Mouse (Mus musculus): ENCODE measurements around the gene Gimap1. TPM values are rescaled to one million over a fixed set of nuclear protein-coding genes. Genes with fewer than 3 reads are reported as not detected.

The Gimap1 gene
- polyA plus RNA-seq, 1 experiment from 2014 or later: 7.8 TPM

GRCm38 (mm10) chr6:48741273-48741672 lies 2.4 kb downstream of the Gimap1 start:
- no peak for TF ChIP-seq CTCF (IDR thresholded peaks at IDR 0.05; ENCODE audit: low read depth)
- TF ChIP-seq EP300 (optimal IDR thresholded peaks at IDR 0.05): no peak
- Histone ChIP-seq H3K4me3 (ENCODE audit: low read depth, low read length) (no peak overlapping the region), H3K27me3 (ENCODE audit: control insufficient read depth, insufficient read depth, low read length) (no peaks in the 10 kb centered on the region), H3K36me3 (ENCODE audit: control insufficient read depth, insufficient read depth, low read length) (no peaks in the 10 kb centered on the region), H3K4me1 (replicated peaks; ENCODE audit: control insufficient read depth, insufficient read depth) (peaks cover 2% of the 10 kb centered on the region; the same call in 1 of the 2 replicates), H3K27ac (replicated peaks) (0 out of 2 replicates have a peak overlapping the region, but pooled peaks have one; percentile 13), H3K4me2 (replicated peaks; ENCODE audit: low read depth) (no peak overlapping the region), H3K9me3 (ENCODE audit: control insufficient read depth, low read length) (no peaks in the 10 kb centered on the region), H3K9ac (ENCODE audit: low read length) (no peak overlapping the region)
- DNase-seq (ENCODE audit: low spot score) (no peak), ATAC-seq (ENCODE audit: low FRiP score, low TSS enrichment) (no peak)
- 21% methylated on average over 3 of the region's 3 CpGs for WGBS

GRCm38 (mm10) chr6:48741711-48742206 lies 2.9 kb downstream of the Gimap1 start:
- Histone ChIP-seq H3K4me1 (replicated peaks; ENCODE audit: control insufficient read depth, insufficient read depth) (peaks cover 2% of the 10 kb centered on the region; the same call in 1 of the 2 replicates), H3K4me3 (ENCODE audit: low read depth, low read length) (no peak overlapping the region), H3K9ac (ENCODE audit: low read length) (no peak overlapping the region), H3K9me3 (ENCODE audit: control insufficient read depth, low read length) (no peaks in the 10 kb centered on the region), H3K27me3 (ENCODE audit: control insufficient read depth, insufficient read depth, low read length) (no peaks in the 10 kb centered on the region), H3K36me3 (ENCODE audit: control insufficient read depth, insufficient read depth, low read length) (no peaks in the 10 kb centered on the region), H3K4me2 (replicated peaks; ENCODE audit: low read depth) (no peak overlapping the region), H3K27ac (replicated peaks) (no peak overlapping the region)
- ATAC-seq (ENCODE audit: low FRiP score, low TSS enrichment) (no peak), DNase-seq (ENCODE audit: low spot score) (no peak)
- TF ChIP-seq CTCF (IDR thresholded peaks at IDR 0.05; ENCODE audit: low read depth) (no peak), EP300 (optimal IDR thresholded peaks at IDR 0.05) (no peak)
- WGBS: 10% methylated on average over 9 of the region's 9 CpGs

GRCm38 (mm10) chr6:48742422-48743351 lies 3.8 kb downstream of the Gimap1 start:
- Histone ChIP-seq H3K36me3 (ENCODE audit: control insufficient read depth, insufficient read depth, low read length) (no peaks in the 10 kb centered on the region), H3K9me3 (ENCODE audit: control insufficient read depth, low read length) (no peaks in the 10 kb centered on the region), H3K27me3 (ENCODE audit: control insufficient read depth, insufficient read depth, low read length) (no peaks in the 10 kb centered on the region), H3K4me2 (replicated peaks; ENCODE audit: low read depth) (peak overlapping the region; percentile 76), H3K27ac (replicated peaks) (no peak overlapping the region), H3K9ac (ENCODE audit: low read length) (peak overlapping the region; percentile 55), H3K4me1 (replicated peaks; ENCODE audit: control insufficient read depth, insufficient read depth) (peaks cover 2% of the 10 kb centered on the region; the same call in 1 of the 2 replicates), H3K4me3 (ENCODE audit: low read depth, low read length) (peak overlapping the region; percentile 43)
- peak; percentile 81 for ATAC-seq (ENCODE audit: low FRiP score, low TSS enrichment)
- 7% methylated on average over 52 of the region's 52 CpGs for WGBS
- no peak for TF ChIP-seq EP300 (optimal IDR thresholded peaks at IDR 0.05)
- peak; percentile 4; the same call in 1 of the 2 replicates for TF ChIP-seq CTCF (IDR thresholded peaks at IDR 0.05; ENCODE audit: low read depth)
- DNase-seq (ENCODE audit: low spot score): peak; percentile 73

GRCm38 (mm10) chr6:48745490-48745889 lies 6.6 kb downstream of the Gimap1 start:
- H3K4me3 ChIP-seq (ENCODE audit: low read depth, low read length): no peak overlapping the region
- no peak overlapping the region for H3K9ac ChIP-seq (ENCODE audit: low read length)
- no peak for TF ChIP-seq CTCF (IDR thresholded peaks at IDR 0.05; ENCODE audit: low read depth)
- no peak for TF ChIP-seq EP300 (optimal IDR thresholded peaks at IDR 0.05)
- H3K27ac ChIP-seq (replicated peaks): peak overlapping the region; percentile 63; the same call in 1 of the 2 replicates
- no peak for ATAC-seq (ENCODE audit: low FRiP score, low TSS enrichment)
- DNase-seq (ENCODE audit: low spot score): no peak
- H3K4me1 ChIP-seq (replicated peaks; ENCODE audit: control insufficient read depth, insufficient read depth): peaks cover 2% of the 10 kb centered on the region; the same call in 1 of the 2 replicates
- H3K27me3 ChIP-seq (ENCODE audit: control insufficient read depth, insufficient read depth, low read length): no peaks in the 10 kb centered on the region
- no peaks in the 10 kb centered on the region for H3K9me3 ChIP-seq (ENCODE audit: control insufficient read depth, low read length)
- no peaks in the 10 kb centered on the region for H3K36me3 ChIP-seq (ENCODE audit: control insufficient read depth, insufficient read depth, low read length)
- no peak overlapping the region for H3K4me2 ChIP-seq (replicated peaks; ENCODE audit: low read depth)
- 48% methylated on average over 2 of the region's 2 CpGs for whole genome bisulfite sequencing

- 54% methylated on average over 16 of the region's 16 CpGs for WGBS
- H3K9me3 ChIP-seq (ENCODE audit: control insufficient read depth, low read length): no peaks in the 10 kb centered on the region
- no peak within 1 kb of the TSS for H3K4me3 ChIP-seq (ENCODE audit: low read depth, low read length)
- peak; percentile 55 for DNase-seq (ENCODE audit: low spot score)
- peak; percentile 78 for TF ChIP-seq CTCF (IDR thresholded peaks at IDR 0.05; ENCODE audit: low read depth)
- TF ChIP-seq EP300 (optimal IDR thresholded peaks at IDR 0.05): no peak
- no peaks in the 10 kb centered on the region for H3K36me3 ChIP-seq (ENCODE audit: control insufficient read depth, insufficient read depth, low read length)
- ATAC-seq (ENCODE audit: low FRiP score, low TSS enrichment): no peak
- H3K27me3 ChIP-seq (ENCODE audit: control insufficient read depth, insufficient read depth, low read length): no peaks in the 10 kb centered on the region
- H3K4me1 ChIP-seq (replicated peaks; ENCODE audit: control insufficient read depth, insufficient read depth): peaks cover under 1% of the 10 kb centered on the region; the same call in 1 of the 2 replicates
- no peak within 1 kb of the TSS for H3K9ac ChIP-seq (ENCODE audit: low read length)
- peak within 1 kb of the TSS; percentile 71 for H3K27ac ChIP-seq (replicated peaks)
- peak within 1 kb of the TSS; percentile 4; the same call in 1 of the 2 replicates for H3K4me2 ChIP-seq (replicated peaks; ENCODE audit: low read depth)
Observed at GRCm38 (mm10) chr6:48745959-48746889, 7.4 kb downstream of the Gimap1 start, which contains the start of gene Gimap5. TSS of gene Gimap5 (plus strand) at chr6:48746197.
